Comparison of ENCODE assay signal across 8 mouse cellular contexts in the genomic region with DNA sequence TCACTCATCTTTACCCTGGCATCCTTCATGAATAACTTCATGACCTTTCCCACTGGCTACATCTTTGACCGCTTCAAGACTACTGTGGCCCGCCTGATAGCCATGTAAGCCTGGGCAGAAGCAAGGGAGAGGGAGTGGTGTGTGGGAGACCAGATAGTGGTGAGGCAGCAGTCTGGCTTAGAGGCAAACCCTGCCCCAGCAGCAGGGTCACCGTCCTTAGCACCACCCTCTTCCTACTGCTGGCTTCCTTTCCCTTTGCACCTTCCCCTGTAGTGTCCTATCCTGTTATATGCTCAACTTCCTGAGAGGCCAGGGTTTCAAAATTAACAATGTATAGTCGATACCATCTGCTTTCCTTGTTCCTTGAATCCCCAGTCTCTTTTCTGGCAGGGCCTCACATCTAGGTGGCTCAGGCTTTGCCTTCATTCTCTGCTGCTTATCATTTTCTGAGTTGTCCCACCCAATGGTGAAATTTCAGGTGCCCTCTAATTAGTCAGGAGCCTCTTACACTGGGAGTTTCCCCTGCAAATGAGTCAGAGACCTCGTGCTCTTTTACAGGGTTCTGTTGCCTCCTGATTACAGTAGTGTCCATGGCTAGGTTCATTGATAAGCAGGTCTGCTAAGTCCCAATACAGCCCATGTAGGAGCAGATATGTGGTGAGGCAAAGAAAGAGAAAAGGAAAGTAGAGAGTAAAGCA. TPM values are rescaled to one million over a fixed set of nuclear protein-coding genes. Genes with fewer than 3 reads are reported as not detected.
DNase-seq lines count a peak whose midpoint lies in the region; ATAC-seq lines count a peak whose summit lies in the region.

No protein-coding gene starts in this region.

- H3K4me2 ChIP-seq in midbrain, embryonic 14.5 days (ENCODE audit: low read length) = no peak overlapping the region

- peak overlapping the region; percentile 90 for H3K27ac ChIP-seq in heart, embryonic 10.5 days
- H3K27ac ChIP-seq in midbrain, embryonic 14.5 days (replicated peaks; ENCODE audit: low read depth, low read length) = no peak overlapping the region

- peak overlapping the region; percentile 63 for H3K4me3 ChIP-seq in heart, embryonic 10.5 days
- H3K4me3 ChIP-seq in midbrain, embryonic 14.5 days (replicated peaks; ENCODE audit: low read depth, low read length) = no peak overlapping the region

- ATAC-seq in megakaryocyte, adult 5-6 weeks (ENCODE audit: poor library complexity, severe bottlenecking) = peak; percentile 58
- no peak for ATAC-seq in midbrain, embryonic 14.5 days (ENCODE audit: low FRiP score, low TSS enrichment)

- no peak overlapping the region for H3K9ac ChIP-seq in midbrain, embryonic 14.5 days (replicated peaks; ENCODE audit: low read length)

- no peaks in the 10 kb centered on the region for H3K9me3 ChIP-seq in heart, embryonic 10.5 days
- no peaks in the 10 kb centered on the region for H3K9me3 ChIP-seq in midbrain, embryonic 14.5 days (ENCODE audit: control insufficient read depth, low read length)

- no peaks in the 10 kb centered on the region for H3K27me3 ChIP-seq in heart, embryonic 10.5 days (ENCODE audit: insufficient read depth, poor library complexity, severe bottlenecking)
- H3K27me3 ChIP-seq in midbrain, embryonic 14.5 days (ENCODE audit: control insufficient read depth, insufficient read depth, low read length) = no peaks in the 10 kb centered on the region

- DNase-seq in spleen, adult 12 weeks (ENCODE audit: low spot score) = peak; percentile 70
- no peak for DNase-seq in spleen, adult 18-20 months
- peak; percentile 90 for DNase-seq in heart, embryonic 10.5 days (ENCODE audit: low spot score)
- peak; percentile 25 to 56 for DNase-seq in kidney, postnatal 25 days
- DNase-seq in right cerebral cortex, postnatal 14 days = no peak
- no peak for DNase-seq in midbrain, embryonic 14.5 days
- no peak for DNase-seq in ovary, adult 18-20 months (ENCODE audit: low spot score)

- peaks cover 24% of the 10 kb centered on the region for H3K4me1 ChIP-seq in heart, embryonic 10.5 days
- 0 out of 2 replicates have a peak, but pooled peaks cover 4% of the 10 kb centered on the region for H3K4me1 ChIP-seq in midbrain, embryonic 14.5 days (ENCODE audit: control insufficient read depth, insufficient read depth, low read length)

- 49% methylated on average over 5 of the region's 5 CpGs for WGBS in heart, embryonic 10.5 days
- 89% methylated on average over 5 of the region's 5 CpGs for WGBS in midbrain, embryonic 14.5 days

- H3K36me3 ChIP-seq in heart, embryonic 10.5 days = peaks cover 23% of the 10 kb centered on the region; the same call in 1 of the 2 replicates
- H3K36me3 ChIP-seq in midbrain, embryonic 14.5 days (ENCODE audit: control insufficient read depth, insufficient read depth, low read length) = no peaks in the 10 kb centered on the region

RNA-seq across cellular contexts. Expression of gene Slc43a3, which starts 2.0 kb away (rescaled TPM):
- polyA plus RNA-seq in heart, embryonic 10.5 days (2016; fragmentation: Nextera tagmentation; extraction: Ambion mirVana) = 48.4 and 50.9 TPM in 2 replicates
- total RNA-seq in megakaryocyte, adult 5-6 weeks (2015) = 51.4 and 53.0 TPM in 2 replicates
- total RNA-seq in megakaryocyte, adult 5-6 weeks (2017) = 41.9 and 45.2 TPM in 2 replicates
- 1.7 and 4.2 TPM in 2 replicates for polyA plus RNA-seq in midbrain, embryonic 14.5 days (2014; fragmentation: Nextera tagmentation; extraction: Ambion mirVana)

RNA-seq across cellular contexts. Expression of gene Prg2, which starts 41.9 kb away (rescaled TPM):
- polyA plus RNA-seq in heart, embryonic 10.5 days (2016; fragmentation: Nextera tagmentation; extraction: Ambion mirVana) = 0.64 TPM in 1 of 2 replicates, not detected in the other
- 48.6 and 96.7 TPM in 2 replicates for total RNA-seq in megakaryocyte, adult 5-6 weeks (2015)
- total RNA-seq in megakaryocyte, adult 5-6 weeks (2017) = 238 and 301 TPM in 2 replicates
- not detected in 2 replicates for polyA plus RNA-seq in midbrain, embryonic 14.5 days (2014; fragmentation: Nextera tagmentation; extraction: Ambion mirVana)

RNA-seq across cellular contexts. Expression of gene Prg3, which starts 49.6 kb away (rescaled TPM):
- 0.31 TPM in 1 of 2 replicates, not detected in the other for polyA plus RNA-seq in heart, embryonic 10.5 days (2016; fragmentation: Nextera tagmentation; extraction: Ambion mirVana)
- 6.2 and 11.0 TPM in 2 replicates for total RNA-seq in megakaryocyte, adult 5-6 weeks (2015)
- total RNA-seq in megakaryocyte, adult 5-6 weeks (2017) = 14.2 and 18.4 TPM in 2 replicates
- polyA plus RNA-seq in midbrain, embryonic 14.5 days (2014; fragmentation: Nextera tagmentation; extraction: Ambion mirVana) = not detected in 2 replicates

RNA-seq across cellular contexts. Expression of gene Rtn4rl2, which starts 51.9 kb away (rescaled TPM):
- polyA plus RNA-seq in heart, embryonic 10.5 days (2016; fragmentation: Nextera tagmentation; extraction: Ambion mirVana) = 0.33 and 0.88 TPM in 2 replicates
- total RNA-seq in megakaryocyte, adult 5-6 weeks (2015) = not detected in 2 replicates
- not detected in 2 replicates for total RNA-seq in megakaryocyte, adult 5-6 weeks (2017)
- 4.5 and 5.6 TPM in 2 replicates for polyA plus RNA-seq in midbrain, embryonic 14.5 days (2014; fragmentation: Nextera tagmentation; extraction: Ambion mirVana)

Comparison
In these comparisons a context has a peak if more than half of its experiments do, and no peak if none do; other contexts are left out.
1. DNase-seq: peak in spleen, adult 12 weeks (single experiment), heart, embryonic 10.5 days (single experiment) and kidney, postnatal 25 days (2 of 2); none in spleen, adult 18-20 months (0 of 2), right cerebral cortex, postnatal 14 days (single experiment), midbrain, embryonic 14.5 days (single experiment) and ovary, adult 18-20 months (single experiment).